Mouse (Mus musculus) central nervous system, embryonic 14 days (tissue): ENCODE results near the gene Cpxm2. TPM values are rescaled to one million over a fixed set of nuclear protein-coding genes. Genes with fewer than 3 reads are reported as not detected.

Source experiments
- polyA plus RNA-seq: library from polyadenylated mRNA; depleted of rRNA; stranded (reverse); fragments of >200 nt; gene quantifications from 2 replicates; pipeline ENCODE4 v1.2.3, GENCODE M21; 2012; rRNA removed

The Cpxm2 gene
- polyA plus RNA-seq, result 1.9 and 5.0 TPM in 2 replicates

DNA sequence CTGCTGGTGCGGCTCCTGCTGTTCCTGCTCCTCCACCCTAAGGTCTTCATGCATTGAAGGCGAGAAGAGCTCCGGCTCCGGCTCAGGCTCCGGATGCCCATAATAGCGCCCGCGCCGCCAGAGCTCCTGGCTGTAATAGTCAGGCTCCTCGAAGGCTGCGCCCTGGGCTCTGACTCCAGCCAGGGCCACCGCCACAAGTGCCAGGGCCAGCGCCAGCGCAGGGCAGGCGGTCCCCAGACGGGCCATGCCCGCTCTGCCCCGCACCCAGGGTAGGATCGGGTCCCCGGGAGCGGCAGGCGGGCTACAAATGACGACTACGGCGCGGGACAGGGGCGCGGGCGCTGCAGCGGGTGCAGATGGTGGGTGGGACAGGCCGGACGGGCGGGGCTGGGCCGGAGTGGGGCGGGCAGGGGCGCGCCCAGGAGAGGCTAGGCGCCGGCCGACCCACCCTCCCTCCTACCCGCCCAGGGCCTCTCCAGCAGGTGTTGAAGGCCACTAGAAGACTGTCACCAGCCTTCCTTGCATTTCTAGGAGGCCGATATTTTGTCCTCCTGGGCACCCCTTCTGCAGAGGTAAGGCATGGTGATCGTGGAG, at the start of gene Cpxm2:
Gene Cpxm2 (minus strand): TSS at position 372 of the 594 bp plus-strand sequence.

Other genes with a start within 250 kb of the Cpxm2 start
- 8.0 and 9.5 TPM in 2 replicates for gene Gpr26, start 188.3 kb downstream of the Cpxm2 start, polyA plus RNA-seq
- 9.7 and 11.5 TPM in 2 replicates for gene Chst15, start 162.5 kb upstream of the Cpxm2 start, polyA plus RNA-seq